8 mouse cellular contexts compared by ENCODE assay signal in the genomic region with DNA sequence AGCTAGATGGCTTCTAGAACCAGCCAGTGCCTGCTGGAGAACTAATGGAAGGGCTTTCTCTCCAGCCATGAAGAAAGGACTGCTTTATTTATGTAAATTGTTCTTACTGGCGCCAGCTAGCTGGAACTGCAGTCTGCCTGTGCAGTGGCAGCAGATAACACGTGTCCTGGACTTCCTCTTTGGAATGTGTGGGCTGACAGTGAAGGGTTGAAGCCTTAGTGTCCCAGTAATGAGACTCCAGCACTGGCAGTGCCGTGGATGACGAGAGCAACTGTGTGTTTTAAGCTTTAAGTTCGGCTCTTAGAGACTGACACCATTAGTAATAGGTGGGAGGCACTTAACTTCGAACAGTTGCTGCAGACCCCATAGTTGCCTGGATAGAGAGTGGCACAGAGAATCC. TPM values are rescaled to one million over a fixed set of nuclear protein-coding genes. Genes with fewer than 3 reads are reported as not detected.
A peak's percentile ranks its signal among the peaks of the same experiment; 100 is the strongest.
DNase-seq lines count a peak whose midpoint lies in the region; ATAC-seq and TF ChIP-seq lines count a peak whose summit lies in the region.

No protein-coding gene starts in this region.

- H3K27me3 ChIP-seq in hindbrain, embryonic 16.5 days (replicated peaks; ENCODE audit: control insufficient read depth, insufficient read depth, low read length) = no peaks in the 10 kb centered on the region
- H3K27me3 ChIP-seq in limb, embryonic 15.5 days = no peaks in the 10 kb centered on the region
- H3K27me3 ChIP-seq in midbrain, embryonic 12.5 days = no peaks in the 10 kb centered on the region

- H3K4me3 ChIP-seq in gastrocnemius, adult 2 months = peak overlapping the region; percentile 57
- no peak overlapping the region for H3K4me3 ChIP-seq in hindbrain, embryonic 16.5 days (ENCODE audit: low read length)
- H3K4me3 ChIP-seq in limb, embryonic 15.5 days = no peak overlapping the region
- peak overlapping the region; percentile 3; the same call in 1 of the 2 replicates for H3K4me3 ChIP-seq in midbrain, embryonic 12.5 days

- peak overlapping the region; percentile 32 for H3K4me2 ChIP-seq in hindbrain, embryonic 16.5 days (ENCODE audit: low read length)
- H3K4me2 ChIP-seq in limb, embryonic 15.5 days = no peak overlapping the region
- H3K4me2 ChIP-seq in midbrain, embryonic 12.5 days (replicated peaks) = peak overlapping the region; percentile 27

- DNase-seq in ovary, postnatal 36 days (ENCODE audit: low spot score) = peak; percentile 43
- no peak for DNase-seq in ovary, postnatal 10 days (ENCODE audit: low spot score)
- peak; percentile 76 to 81 for DNase-seq in cerebellum, postnatal 25 days
- DNase-seq in gastrocnemius, adult 2 months = peak; percentile 67
- DNase-seq in thymus, adult 18-20 months = no peak

- H3K36me3 ChIP-seq in hindbrain, embryonic 16.5 days (ENCODE audit: control insufficient read depth, insufficient read depth, low read length) = 0 out of 2 replicates have a peak, but pooled peaks cover 2% of the 10 kb centered on the region
- H3K36me3 ChIP-seq in limb, embryonic 15.5 days = peaks cover 16% of the 10 kb centered on the region; the same call in 1 of the 2 replicates
- H3K36me3 ChIP-seq in midbrain, embryonic 12.5 days = peaks cover 21% of the 10 kb centered on the region

- H3K9me3 ChIP-seq in hindbrain, embryonic 16.5 days (ENCODE audit: control insufficient read depth, low read length) = no peaks in the 10 kb centered on the region
- no peaks in the 10 kb centered on the region for H3K9me3 ChIP-seq in limb, embryonic 15.5 days
- no peaks in the 10 kb centered on the region for H3K9me3 ChIP-seq in midbrain, embryonic 12.5 days

- H3K27ac ChIP-seq in gastrocnemius, adult 2 months = peak overlapping the region; percentile 86
- peak overlapping the region; percentile 73 for H3K27ac ChIP-seq in hindbrain, embryonic 16.5 days (ENCODE audit: low read depth, low read length)
- peak overlapping the region; percentile 60 for H3K27ac ChIP-seq in limb, embryonic 15.5 days
- peak overlapping the region; percentile 78 for H3K27ac ChIP-seq in midbrain, embryonic 12.5 days (replicated peaks)

- WGBS in hindbrain, embryonic 16.5 days = 7% methylated on average over 6 of the region's 6 CpGs
- WGBS in limb, embryonic 15.5 days = 10% methylated on average over 6 of the region's 6 CpGs
- 9% methylated on average over 6 of the region's 6 CpGs for WGBS in midbrain, embryonic 12.5 days

- no peak for TF ChIP-seq CTCF in gastrocnemius, adult 2 months (IDR thresholded peaks at IDR 0.05)

- H3K4me1 ChIP-seq in hindbrain, embryonic 16.5 days (ENCODE audit: control insufficient read depth, insufficient read depth, low read depth, low read length) = peaks cover 14% of the 10 kb centered on the region
- H3K4me1 ChIP-seq in limb, embryonic 15.5 days = peaks cover 18% of the 10 kb centered on the region
- peaks cover 42% of the 10 kb centered on the region for H3K4me1 ChIP-seq in midbrain, embryonic 12.5 days

- intact Hi-C loops in gastrocnemius, adult 2 months (cut with DNase I) = loop anchor here (10.0 kb wide), 1 partner anchor 262 kb away; a partner anchor contains a TSS

- ATAC-seq in hindbrain, embryonic 16.5 days = peak; percentile 88
- ATAC-seq in limb, embryonic 15.5 days (ENCODE audit: insufficient number of reproducible peaks, low FRiP score, low TSS enrichment, low read depth) = peak; percentile 63; the same call in 1 of the 2 replicates
- peak; percentile 87 for ATAC-seq in midbrain, embryonic 12.5 days (ENCODE audit: low FRiP score, low read depth)

- no peak overlapping the region for H3K9ac ChIP-seq in hindbrain, embryonic 16.5 days (ENCODE audit: low read depth, low read length)
- H3K9ac ChIP-seq in limb, embryonic 15.5 days = no peak overlapping the region
- no peak overlapping the region for H3K9ac ChIP-seq in midbrain, embryonic 12.5 days (replicated peaks)

RNA-seq across cellular contexts. Expression of a gene that starts 37.2 kb away (rescaled TPM):
- 10 to 100 TPM; 43.4 to 46.9 TPM for total RNA-seq in gastrocnemius, adult 2 months (2021)
- polyA plus RNA-seq in hindbrain, embryonic 16.5 days (2015; fragmentation: Nextera tagmentation; extraction: Ambion mirVana) = 30.4 and 33.9 TPM in 2 replicates
- polyA plus RNA-seq in limb, embryonic 15.5 days (2015; fragmentation: Nextera tagmentation; extraction: Ambion mirVana) = 35.2 and 36.4 TPM in 2 replicates
- 61.4 TPM in 2 replicates for polyA plus RNA-seq in midbrain, embryonic 12.5 days (2016; fragmentation: Nextera tagmentation; extraction: Ambion mirVana)

Comparison
In these comparisons a context has a peak if more than half of its experiments do, and no peak if none do; other contexts are left out.
1. DNase-seq: peak in ovary, postnatal 36 days (single experiment), cerebellum, postnatal 25 days (2 of 2) and gastrocnemius, adult 2 months (single experiment); none in ovary, postnatal 10 days (single experiment) and thymus, adult 18-20 months (0 of 2).
2. H3K4me3 ChIP-seq: peak in gastrocnemius, adult 2 months (single experiment) and midbrain, embryonic 12.5 days (single experiment); none in hindbrain, embryonic 16.5 days (single experiment) and limb, embryonic 15.5 days (single experiment).
3. Peak in every context shown above with its lines, with median percentiles within 50 percentile points of each other: H3K27ac ChIP-seq and ATAC-seq.